Mouse (Mus musculus): ENCODE data around the gene Lrrc40. TPM values are rescaled to one million over a fixed set of nuclear protein-coding genes. Genes with fewer than 3 reads are reported as not detected.
"Not testable (repeated sequence)": the region's sequence is repeated elsewhere in the genome, so short reads cannot be mapped to it uniquely, and the experiment has no call there.

Lrrc40 gene
- polyA plus RNA-seq, 1 experiment from 2014 or later = 76.5 TPM

DNA sequence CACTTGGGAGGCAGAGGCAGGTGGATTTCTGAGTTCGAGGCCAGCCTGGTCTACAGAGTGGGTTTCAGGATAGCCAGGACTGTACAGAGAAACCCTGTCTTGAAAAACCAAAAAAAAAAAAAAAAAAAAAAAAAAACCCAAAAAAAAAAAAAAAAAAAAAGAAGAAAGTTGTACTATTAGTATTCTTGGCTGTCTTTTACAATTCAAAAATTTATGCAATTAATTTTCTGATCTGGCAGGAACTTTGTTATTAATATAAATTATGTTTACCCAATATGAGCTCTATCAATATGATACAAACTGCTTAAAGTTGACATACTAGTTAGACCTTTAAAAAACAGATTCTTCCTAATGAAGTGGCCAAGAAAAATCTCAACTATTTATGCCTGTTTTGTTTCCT lies 66.1 kb downstream of the Lrrc40 start:
- H3K4me2 ChIP-seq (replicated peaks); H3K4me1 ChIP-seq; H3K27ac ChIP-seq (replicated peaks); H3K9ac ChIP-seq (replicated peaks); H3K4me3 ChIP-seq; H3K9me3 ChIP-seq; H3K27me3 ChIP-seq; ATAC-seq (ENCODE audit: low FRiP score, low read depth); H3K36me3 ChIP-seq: not testable (repeated sequence)
- 63% methylated on average over 1 of the region's 1 CpGs for WGBS

DNA sequence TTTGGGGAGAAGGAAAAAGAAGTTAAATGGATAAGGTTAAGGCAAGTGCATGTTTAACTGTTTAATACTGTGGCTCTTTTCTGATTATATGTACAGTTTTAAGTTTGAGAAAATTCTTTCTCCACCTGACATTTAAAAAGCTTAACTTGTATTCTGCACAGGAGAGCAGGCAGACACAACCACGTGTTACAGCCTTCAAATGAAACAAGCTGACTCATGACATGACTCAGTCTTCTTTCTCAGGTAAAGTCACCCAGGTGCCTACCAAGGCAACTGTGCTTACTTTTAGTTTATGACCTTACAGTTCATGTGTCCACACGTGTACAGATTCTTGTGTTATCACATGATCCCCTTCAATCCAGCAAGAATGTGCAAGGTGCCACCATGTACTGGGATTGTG lies 67.0 kb downstream of the Lrrc40 start:
- Histone ChIP-seq H3K9me3 (no peaks in the 10 kb centered on the region), H3K4me3 (no peak overlapping the region), H3K4me1 (no peaks in the 10 kb centered on the region), H3K27ac (replicated peaks) (no peak overlapping the region), H3K27me3 (no peaks in the 10 kb centered on the region), H3K9ac (replicated peaks) (no peak overlapping the region), H3K36me3 (no peaks in the 10 kb centered on the region), H3K4me2 (replicated peaks) (no peak overlapping the region)
- no peak for ATAC-seq (ENCODE audit: low FRiP score, low read depth)
- 78% methylated on average over 2 of the region's 2 CpGs for WGBS

DNA sequence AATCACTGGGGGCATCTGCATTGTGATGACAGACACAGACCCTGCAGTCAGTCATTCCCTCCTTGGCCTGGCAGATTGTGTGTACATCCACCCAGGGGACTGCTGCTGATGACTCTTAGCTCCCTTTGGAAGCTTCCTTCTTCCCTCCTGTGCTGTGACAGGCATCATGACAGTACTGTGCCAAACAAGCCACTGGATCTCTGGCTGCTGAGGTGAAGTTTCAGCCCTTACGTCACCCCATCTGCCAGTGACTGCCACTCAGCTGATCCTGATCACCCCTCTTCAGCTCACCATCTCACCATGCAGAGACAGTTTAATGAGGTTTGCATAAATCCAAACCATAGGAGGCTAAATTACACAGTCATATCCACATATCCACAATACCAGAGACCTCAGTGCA lies 68.8 kb downstream of the Lrrc40 start:
- no peak overlapping the region for H3K4me3 ChIP-seq
- H3K4me2 ChIP-seq (replicated peaks) = no peak overlapping the region
- H3K36me3 ChIP-seq = no peaks in the 10 kb centered on the region
- no peaks in the 10 kb centered on the region for H3K27me3 ChIP-seq
- H3K27ac ChIP-seq (replicated peaks) = no peak overlapping the region
- H3K9me3 ChIP-seq = no peaks in the 10 kb centered on the region
- no peak overlapping the region for H3K9ac ChIP-seq (replicated peaks)
- no peaks in the 10 kb centered on the region for H3K4me1 ChIP-seq
- no peak for ATAC-seq (ENCODE audit: low FRiP score, low read depth)
- WGBS = 96% methylated on average over 1 of the region's 1 CpGs

Other genes with a start within 250 kb of the Lrrc40 start
- 7.4 and 10.1 TPM in 2 replicates for gene Cth, start 111.6 kb upstream of the Lrrc40 start, polyA plus RNA-seq (2016; fragmentation: Nextera tagmentation; extraction: Ambion mirVana)
- 28.0 and 30.4 TPM in 2 replicates for gene Ankrd13c, start 89.4 kb upstream of the Lrrc40 start, polyA plus RNA-seq (2016; fragmentation: Nextera tagmentation; extraction: Ambion mirVana)
- 361 and 369 TPM in 2 replicates for gene Srsf11, start within 50 bp of the Lrrc40 start, polyA plus RNA-seq (2016; fragmentation: Nextera tagmentation; extraction: Ambion mirVana)

Data from midbrain, embryonic 12.5 days (tissue).